Mouse (Mus musculus) embryonic facial prominence, embryonic 15.5 days (tissue): ENCODE results near the gene Cwc25. TPM values are rescaled to one million over a fixed set of nuclear protein-coding genes. Genes with fewer than 3 reads are reported as not detected.

Source experiments
- ATAC-seq: fragments of 200-750 bp; cut with Nextera tagmentation; 2 replicates; pipeline ENCODE4 v1.8.0; 2017; ENCODE audit warnings: low read depth, moderate TSS enrichment; ENCODE audit not compliant: insufficient number of reproducible peaks, low FRiP score, low TSS enrichment
- H3K27ac ChIP-seq: fragments of 300-500 bp; sonication (generic); replicated peaks from 2 replicates; pipeline ENCODE4 v1.5.1; 2015; ENCODE audit warnings: mild to moderate bottlenecking, inconsistent platforms
- H3K27me3 ChIP-seq: fragments of 300-500 bp; sonication (generic); 2 replicates; pipeline ENCODE4 v1.6.1; 2015; ENCODE audit warnings: inconsistent platforms
- H3K36me3 ChIP-seq: fragments of 300-500 bp; sonication (generic); 2 replicates; pipeline ENCODE4 v1.6.1; 2015; ENCODE audit warnings: mild to moderate bottlenecking, inconsistent platforms
- H3K4me1 ChIP-seq: fragments of 300-500 bp; sonication (generic); 2 replicates; pipeline ENCODE4 v1.6.1; 2015; ENCODE audit warnings: inconsistent platforms
- H3K4me2 ChIP-seq: fragments of 300-500 bp; sonication (generic); replicated peaks from 2 replicates; pipeline ENCODE4 v1.6.1; 2015; ENCODE audit warnings: mild to moderate bottlenecking, inconsistent platforms
- H3K4me3 ChIP-seq: fragments of 300-500 bp; sonication (generic); replicated peaks from 2 replicates; pipeline ENCODE4 v1.5.1; 2015; ENCODE audit warnings: mild to moderate bottlenecking, inconsistent platforms
- H3K9ac ChIP-seq: fragments of 300-500 bp; sonication (generic); 2 replicates; pipeline ENCODE4 v1.6.1; 2015; ENCODE audit warnings: inconsistent platforms
- H3K9me3 ChIP-seq: fragments of 300-500 bp; sonication (generic); replicated peaks from 2 replicates; pipeline ENCODE4 v1.6.1; 2016; ENCODE audit warnings: inconsistent platforms
- WGBS: fragments of 180-500 bp; shearing (Covaris S2); methylation state at CpG from one replicate; pipeline ENCODE4 v1.1.7; 2015; 5-methylcytosine and 5-hydroxymethylcytosine counted together
- polyA plus RNA-seq: library from polyadenylated mRNA; unstranded; fragments of >200 nt; fragmentation: Nextera tagmentation; extraction: Ambion mirVana; gene quantifications from 2 replicates; pipeline ENCODE4 v1.2.1, GENCODE M21; 2015

The Cwc25 gene
- polyA plus RNA-seq, 1 experiment from 2014 or later, result 20.7 TPM

- no peaks in the 10 kb centered on the region for H3K27me3 ChIP-seq
- peaks cover 22% of the 10 kb centered on the region for H3K4me1 ChIP-seq
- H3K27ac ChIP-seq, result peak within 1 kb of the TSS; percentile 96
- peaks cover 36% of the 10 kb centered on the region for H3K36me3 ChIP-seq
- H3K4me3 ChIP-seq, result peak within 1 kb of the TSS; percentile 96
- peak within 1 kb of the TSS; percentile 61 for H3K4me2 ChIP-seq
- peak within 1 kb of the TSS; percentile 100 for H3K9ac ChIP-seq
- under 1% methylated on average over 67 of the region's 67 CpGs for WGBS
- ATAC-seq, result peak; percentile 95
- H3K9me3 ChIP-seq, result no peaks in the 10 kb centered on the region
Measured at GRCm38 (mm10) chr11:97781832-97782563, 15.6 kb upstream of the Cwc25 start, which contains the start of gene Rpl23. Gene Rpl23 (minus strand): TSS chr11:97782437.

- H3K4me2 ChIP-seq, result peak overlapping the region; percentile 61
- 2% methylated on average over 11 of the region's 11 CpGs for WGBS
- no peaks in the 10 kb centered on the region for H3K27me3 ChIP-seq
- H3K27ac ChIP-seq, result peak overlapping the region; percentile 96
- H3K9me3 ChIP-seq, result no peaks in the 10 kb centered on the region
- H3K4me3 ChIP-seq, result peak overlapping the region; percentile 96
- H3K9ac ChIP-seq, result peak overlapping the region; percentile 100
- H3K4me1 ChIP-seq, result peaks cover 22% of the 10 kb centered on the region
- ATAC-seq, result no peak
- peaks cover 41% of the 10 kb centered on the region for H3K36me3 ChIP-seq
Measured at GRCm38 (mm10) chr11:97781478-97781831, 15.1 kb upstream of the Cwc25 start.

GRCm38 (mm10) chr11:97779968-97780701 is 13.8 kb upstream of the Cwc25 start:
- WGBS, result 84% methylated on average over 2 of the region's 2 CpGs
- no peak for ATAC-seq
- H3K27me3 ChIP-seq, result no peaks in the 10 kb centered on the region
- H3K4me1 ChIP-seq, result peaks cover 22% of the 10 kb centered on the region
- H3K27ac ChIP-seq, result no peak overlapping the region
- H3K9me3 ChIP-seq, result no peaks in the 10 kb centered on the region
- H3K9ac ChIP-seq, result peak overlapping the region; percentile 100
- peak overlapping the region; percentile 61 for H3K4me2 ChIP-seq
- H3K36me3 ChIP-seq, result peaks cover 53% of the 10 kb centered on the region
- peak overlapping the region; percentile 96 for H3K4me3 ChIP-seq

GRCm38 (mm10) chr11:97778918-97779317 is 12.6 kb upstream of the Cwc25 start:
- Histone ChIP-seq H3K9ac (no peak overlapping the region), H3K4me3 (no peak overlapping the region), H3K4me1 (peaks cover 22% of the 10 kb centered on the region), H3K27ac (no peak overlapping the region), H3K27me3 (no peaks in the 10 kb centered on the region), H3K9me3 (no peaks in the 10 kb centered on the region), H3K36me3 (peaks cover 56% of the 10 kb centered on the region), H3K4me2 (no peak overlapping the region)
- no peak for ATAC-seq
- WGBS, result 90% methylated on average over 1 of the region's 1 CpGs

GRCm38 (mm10) chr11:97777129-97777529 is 10.8 kb upstream of the Cwc25 start:
- 42% methylated on average over 2 of the region's 2 CpGs for WGBS
- Histone ChIP-seq H3K36me3 (peaks cover 56% of the 10 kb centered on the region), H3K4me1 (peaks cover 16% of the 10 kb centered on the region), H3K4me2 (no peak overlapping the region), H3K27me3 (no peaks in the 10 kb centered on the region), H3K9me3 (no peaks in the 10 kb centered on the region), H3K27ac (no peak overlapping the region), H3K9ac (no peak overlapping the region), H3K4me3 (no peak overlapping the region)
- 0 out of 2 replicates have a peak, but pooled peaks have one; percentile 36 for ATAC-seq

GRCm38 (mm10) chr11:97776497-97777128 is 10.3 kb upstream of the Cwc25 start:
- H3K4me2 ChIP-seq, result no peak overlapping the region
- 60% methylated on average over 5 of the region's 5 CpGs for WGBS
- no peaks in the 10 kb centered on the region for H3K9me3 ChIP-seq
- peaks cover 56% of the 10 kb centered on the region for H3K36me3 ChIP-seq
- H3K27ac ChIP-seq, result no peak overlapping the region; the same call in 1 of the 2 replicates
- 0 out of 2 replicates have a peak, but pooled peaks have one; percentile 26 for ATAC-seq
- H3K4me3 ChIP-seq, result no peak overlapping the region
- no peaks in the 10 kb centered on the region for H3K27me3 ChIP-seq
- H3K9ac ChIP-seq, result no peak overlapping the region
- H3K4me1 ChIP-seq, result peaks cover 16% of the 10 kb centered on the region

GRCm38 (mm10) chr11:97775808-97776496 is 9.6 kb upstream of the Cwc25 start, which contains the start of gene 1700001P01Rik:
Gene 1700001P01Rik (minus strand): TSS chr11:97775918.
- Histone ChIP-seq H3K4me2 (no peak within 1 kb of the TSS), H3K4me1 (peaks cover 12% of the 10 kb centered on the region), H3K4me3 (no peak within 1 kb of the TSS), H3K27ac (no peak within 1 kb of the TSS; the same call in 1 of the 2 replicates), H3K36me3 (peaks cover 56% of the 10 kb centered on the region), H3K9me3 (no peaks in the 10 kb centered on the region), H3K27me3 (no peaks in the 10 kb centered on the region), H3K9ac (no peak within 1 kb of the TSS)
- ATAC-seq, result no peak
- WGBS, result 47% methylated on average over 17 of the region's 17 CpGs

- peaks cover 50% of the 10 kb centered on the region for H3K36me3 ChIP-seq
Measured at GRCm38 (mm10) chr11:97775186-97775585, 8.8 kb upstream of the Cwc25 start.

GRCm38 (mm10) chr11:97771410-97771809 is 5.1 kb upstream of the Cwc25 start:
- no peak overlapping the region for H3K27ac ChIP-seq
- H3K4me1 ChIP-seq, result peaks cover 3% of the 10 kb centered on the region; the same call in 1 of the 2 replicates
- H3K4me3 ChIP-seq, result no peak overlapping the region
- 77% methylated on average over 14 of the region's 14 CpGs for WGBS
- peaks cover 15% of the 10 kb centered on the region for H3K36me3 ChIP-seq
- H3K9me3 ChIP-seq, result no peaks in the 10 kb centered on the region
- H3K27me3 ChIP-seq, result no peaks in the 10 kb centered on the region
- ATAC-seq, result no peak
- H3K4me2 ChIP-seq, result no peak overlapping the region
- H3K9ac ChIP-seq, result no peak overlapping the region

More at GRCm38 (mm10) chr11:97775186-97775585, 8.8 kb upstream of the Cwc25 start:
- Histone ChIP-seq H3K4me1 (peaks cover 5% of the 10 kb centered on the region), H3K27me3 (no peaks in the 10 kb centered on the region), H3K4me3 (no peak overlapping the region), H3K4me2 (no peak overlapping the region), H3K9me3 (no peaks in the 10 kb centered on the region), H3K9ac (no peak overlapping the region), H3K27ac (no peak overlapping the region)
- ATAC-seq, result no peak
- WGBS, result 71% methylated on average over 13 of the region's 13 CpGs

GRCm38 (mm10) chr11:97769704-97770103 is 3.3 kb upstream of the Cwc25 start:
- no peak for ATAC-seq
- Histone ChIP-seq H3K36me3 (no peaks in the 10 kb centered on the region), H3K4me3 (no peak overlapping the region), H3K9me3 (no peaks in the 10 kb centered on the region), H3K27ac (no peak overlapping the region), H3K9ac (no peak overlapping the region), H3K4me1 (peaks cover 15% of the 10 kb centered on the region), H3K4me2 (no peak overlapping the region), H3K27me3 (no peaks in the 10 kb centered on the region)
- WGBS, result 34% methylated on average over 2 of the region's 2 CpGs
